Mouse (Mus musculus) cerebellum, adult 11 months (tissue): ENCODE measurements around the gene Ap3b1.

Experiments used
- DNase-seq: peaks from one replicate; pipeline ENCODE4 v3.0.0; 2022

Ap3b1 gene

GRCm38 (mm10) chr13:94542061-94542460 lies 183.3 kb downstream of the Ap3b1 start:
- DNase-seq = no peak

GRCm38 (mm10) chr13:94544211-94544610 lies 185.5 kb downstream of the Ap3b1 start:
- no peak for DNase-seq

- DNase-seq = no peak
Observed at GRCm38 (mm10) chr13:94545739-94546138, 187.0 kb downstream of the Ap3b1 start.

GRCm38 (mm10) chr13:94546246-94546645 lies 187.5 kb downstream of the Ap3b1 start:
- no peak for DNase-seq

- no peak for DNase-seq
Observed at GRCm38 (mm10) chr13:94549580-94549979, 190.8 kb downstream of the Ap3b1 start.

GRCm38 (mm10) chr13:94550037-94550436 lies 191.3 kb downstream of the Ap3b1 start:
- DNase-seq = no peak

GRCm38 (mm10) chr13:94560011-94560410 lies 201.3 kb downstream of the Ap3b1 start:
- peak; percentile 62 for DNase-seq

- DNase-seq = no peak
Observed at GRCm38 (mm10) chr13:94560878-94561277, 202.1 kb downstream of the Ap3b1 start.

- DNase-seq = no peak
Observed at GRCm38 (mm10) chr13:94562652-94563339, 204.0 kb downstream of the Ap3b1 start.

- DNase-seq = no peak
Observed at GRCm38 (mm10) chr13:94563836-94564235, 205.1 kb downstream of the Ap3b1 start.

- DNase-seq = no peak
Observed at GRCm38 (mm10) chr13:94564351-94564994, 205.7 kb downstream of the Ap3b1 start.

- no peak for DNase-seq
Observed at GRCm38 (mm10) chr13:94565176-94565575, 206.4 kb downstream of the Ap3b1 start.

- no peak for DNase-seq
Observed at GRCm38 (mm10) chr13:94565616-94566015, 206.9 kb downstream of the Ap3b1 start.

- no peak for DNase-seq
Observed at GRCm38 (mm10) chr13:94567739-94568138, 209.0 kb downstream of the Ap3b1 start.

GRCm38 (mm10) chr13:94571001-94571400 lies 212.2 kb downstream of the Ap3b1 start:
- DNase-seq = no peak

GRCm38 (mm10) chr13:94573356-94573755 lies 214.6 kb downstream of the Ap3b1 start:
- no peak for DNase-seq

GRCm38 (mm10) chr13:94573833-94574232 lies 215.1 kb downstream of the Ap3b1 start:
- no peak for DNase-seq

GRCm38 (mm10) chr13:94575607-94576398 lies 217.0 kb downstream of the Ap3b1 start:
- DNase-seq = no peak

GRCm38 (mm10) chr13:94576399-94577176 lies 217.8 kb downstream of the Ap3b1 start:
- no peak for DNase-seq

GRCm38 (mm10) chr13:94577177-94577540 lies 218.4 kb downstream of the Ap3b1 start:
- no peak for DNase-seq

- DNase-seq = no peak
Observed at GRCm38 (mm10) chr13:94595289-94595688, 236.5 kb downstream of the Ap3b1 start.

- DNase-seq = no peak
Observed at GRCm38 (mm10) chr13:94595701-94596361, 237.1 kb downstream of the Ap3b1 start.
